Mouse (Mus musculus) bone marrow macrophage, adult 2 months (primary cell): ENCODE measurements around the gene Asic4.

Experiments used
- CTCF ChIP-seq: IDR thresholded peaks from 2 replicates; pipeline ENCODE4 v1.5.1; 2012; ENCODE audit warnings: low read depth, mild to moderate bottlenecking, low read length, moderate library complexity
- POLR2A ChIP-seq: IDR thresholded peaks from 2 replicates; pipeline ENCODE4 v1.6.1; 2012; ENCODE audit warnings: mild to moderate bottlenecking, low read depth, low read length, borderline replicate concordance

- TF ChIP-seq CTCF = no peak
- no peak for TF ChIP-seq POLR2A
Measured at GRCm38 (mm10) chr1:75479635-75479989, 29.4 kb downstream of the Asic4 start.
